Comparison of ENCODE assay signal across 17 mouse cellular contexts in genomic region chr8:70086151-70086550, GRCm38 (mm10). TPM values are rescaled to one million over a fixed set of nuclear protein-coding genes. Genes with fewer than 3 reads are reported as not detected.
"Had no signal": no experiment of that assay in that cellular context is flagged by ENCODE, and none has a peak within 500 bp of the region (broad histone marks: within the 10 kb centered on the region; RNA-seq: fewer than 3 reads in every experiment).

No protein-coding gene starts in this region.

- H3K9me3 ChIP-seq: neural tube, embryonic 13.5 days; neural tube, embryonic 15.5 days; stomach, embryonic 15.5 days had no signal

- H3K27ac ChIP-seq: neural tube, embryonic 13.5 days; neural tube, embryonic 15.5 days; stomach, embryonic 15.5 days; stomach, postnatal 0 days had no signal

- H3K36me3 ChIP-seq: neural tube, embryonic 13.5 days; neural tube, embryonic 15.5 days; stomach, embryonic 15.5 days had no signal

- H3K9ac ChIP-seq: neural tube, embryonic 13.5 days; neural tube, embryonic 15.5 days; stomach, embryonic 15.5 days had no signal

- H3K4me2 ChIP-seq: neural tube, embryonic 13.5 days; stomach, embryonic 15.5 days had no signal

- DNase-seq: retina, postnatal 1 day; right cerebral cortex, adult 18-20 months; right cerebral cortex, postnatal 14 days; right cerebral cortex, postnatal 25 days; right cerebral cortex, postnatal 4 days; spleen, adult 18-20 months; thymus, adult 18-20 months; thymus, adult 2 months; thymus, postnatal 14 days; thymus, postnatal 25 days; thymus, postnatal 36 days; thymus, postnatal 4 days had no signal

- H3K4me3 ChIP-seq: neural tube, embryonic 13.5 days; neural tube, embryonic 15.5 days; stomach, embryonic 15.5 days had no signal

RNA-seq across cellular contexts. Expression of gene Hapln4, which starts 2.9 kb away (rescaled TPM):
- polyA plus RNA-seq: stomach, embryonic 14.5 days had no signal
